Mouse (Mus musculus): ENCODE results near the gene Mitf. TPM values are rescaled to one million over a fixed set of nuclear protein-coding genes. Genes with fewer than 3 reads are reported as not detected.

Gene Mitf
- total RNA-seq, 2 experiments from 2014 or later, result 6.6 to 7.3 TPM

DNA sequence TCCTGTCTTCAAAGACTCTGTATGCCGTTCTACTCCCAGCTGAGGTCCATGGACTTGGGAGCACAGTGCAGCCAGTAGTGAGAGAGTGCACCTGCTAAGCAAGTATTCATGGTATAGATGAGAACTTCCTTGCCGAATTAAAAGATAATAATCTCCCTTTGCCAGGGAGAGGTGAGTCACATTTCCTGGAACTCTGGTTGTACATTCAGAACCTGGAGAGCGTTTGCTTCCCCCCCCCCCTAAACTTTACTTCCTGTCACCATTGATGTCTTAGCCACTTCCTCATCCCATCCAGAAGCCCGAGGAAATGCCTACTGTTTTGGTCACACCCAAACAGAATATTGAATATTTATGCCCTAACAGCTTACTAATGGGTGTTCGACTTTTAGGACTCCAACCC is 209.0 kb downstream of the Mitf start:
- DNase-seq (ENCODE audit: low spot score in 2 of 2), result no peak

DNA sequence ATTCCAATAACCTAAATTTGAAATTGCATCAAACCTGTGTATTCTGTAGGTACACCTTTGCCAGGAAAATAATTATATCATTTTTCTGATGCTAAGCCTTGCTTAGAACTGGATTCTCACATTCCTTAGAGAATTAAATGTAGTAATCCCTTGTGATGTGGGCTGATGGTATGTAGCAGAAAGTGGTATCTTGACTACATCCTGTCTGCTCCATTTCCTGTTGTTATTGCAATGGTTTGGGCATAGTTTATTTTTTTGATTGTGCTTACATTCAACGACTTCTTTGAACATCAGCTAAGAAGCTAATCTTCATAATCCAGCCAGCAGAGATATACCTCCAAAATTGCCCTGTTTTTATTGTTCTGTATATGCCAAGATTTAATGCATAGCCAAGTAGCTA is 217.0 kb downstream of the Mitf start:
- no peak for DNase-seq (ENCODE audit: low spot score in 2 of 2)

DNA sequence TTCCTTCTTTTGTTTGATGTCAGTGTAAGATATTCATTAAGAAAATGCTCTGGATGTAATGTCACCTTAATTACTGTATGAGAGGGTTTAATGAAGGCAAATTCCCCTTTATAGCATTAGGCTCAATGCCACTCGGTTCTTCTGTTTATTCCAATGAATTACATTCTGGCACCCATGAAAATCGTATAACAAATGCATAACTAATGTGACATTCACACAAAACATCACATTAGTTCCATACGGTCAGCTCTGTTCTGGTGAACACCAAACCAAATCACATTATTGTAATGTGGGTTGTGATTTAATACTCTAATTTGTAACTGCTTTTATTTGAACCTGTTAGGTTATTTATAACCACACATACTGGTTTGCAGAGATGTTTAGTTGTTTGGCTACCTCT is 231.7 kb downstream of the Mitf start:
- no peak for DNase-seq (ENCODE audit: low spot score in 2 of 2)

DNA sequence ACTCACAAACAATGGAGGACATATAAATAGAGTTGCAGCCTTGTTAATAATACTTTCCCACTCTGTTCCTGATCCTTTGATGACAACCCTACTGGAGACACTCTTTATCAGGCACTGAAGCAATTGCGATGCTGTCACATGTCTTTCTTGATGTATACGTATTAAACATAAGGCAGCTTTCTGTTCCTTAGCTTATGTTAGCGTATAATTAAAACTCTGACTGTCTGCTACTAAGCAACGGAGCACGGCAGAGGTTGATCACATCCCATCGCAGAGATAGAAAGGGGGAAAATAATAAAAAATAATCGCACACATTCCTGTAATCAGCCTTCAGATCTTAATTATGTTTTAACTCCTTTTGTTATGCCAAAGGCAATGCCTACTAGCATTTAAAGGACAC is 234.9 kb downstream of the Mitf start:
- no peak for DNase-seq (ENCODE audit: low spot score in 2 of 2)

DNA sequence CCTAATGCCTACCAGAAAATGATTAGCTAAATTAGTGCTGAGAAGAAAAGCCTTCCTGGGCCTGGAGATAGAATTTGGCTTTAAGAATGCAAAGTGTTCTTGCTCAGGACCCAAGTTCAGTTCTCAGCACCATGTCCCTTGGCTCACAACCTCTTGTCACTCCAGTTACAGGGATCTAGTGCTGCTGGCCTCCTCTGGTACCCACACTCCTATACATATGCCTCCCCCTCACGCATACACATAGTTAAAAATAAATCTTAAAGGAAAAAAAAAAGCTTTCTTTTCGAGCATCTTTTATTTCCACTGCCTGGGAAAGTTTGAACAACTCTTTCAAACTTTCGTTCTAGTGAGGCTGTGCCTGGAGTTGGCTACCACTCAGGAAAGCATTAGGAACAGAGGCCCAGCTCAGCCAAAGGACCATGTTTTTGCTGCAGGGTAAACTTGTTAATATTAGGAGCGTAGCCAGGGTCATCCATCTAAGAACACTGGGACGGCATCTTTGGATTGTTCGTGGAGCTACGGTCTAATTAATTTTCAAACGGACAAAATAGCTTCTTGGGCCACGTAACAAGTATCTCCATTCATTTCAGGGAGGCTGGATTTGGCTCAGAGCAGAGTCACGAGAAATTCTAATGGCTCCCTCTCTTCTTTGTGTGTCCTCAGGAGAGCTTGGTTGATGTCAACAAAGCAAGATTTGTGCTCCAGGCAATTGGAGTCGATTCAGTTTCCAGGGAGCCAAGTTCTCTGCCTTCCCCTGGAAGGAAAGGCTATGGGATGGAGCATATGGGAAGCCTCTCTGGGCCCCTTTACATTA is 239.7 kb downstream of the Mitf start:
- DNase-seq (ENCODE audit: low spot score in 2 of 2), result peak in 1 of 2 experiments; percentile 17

DNA sequence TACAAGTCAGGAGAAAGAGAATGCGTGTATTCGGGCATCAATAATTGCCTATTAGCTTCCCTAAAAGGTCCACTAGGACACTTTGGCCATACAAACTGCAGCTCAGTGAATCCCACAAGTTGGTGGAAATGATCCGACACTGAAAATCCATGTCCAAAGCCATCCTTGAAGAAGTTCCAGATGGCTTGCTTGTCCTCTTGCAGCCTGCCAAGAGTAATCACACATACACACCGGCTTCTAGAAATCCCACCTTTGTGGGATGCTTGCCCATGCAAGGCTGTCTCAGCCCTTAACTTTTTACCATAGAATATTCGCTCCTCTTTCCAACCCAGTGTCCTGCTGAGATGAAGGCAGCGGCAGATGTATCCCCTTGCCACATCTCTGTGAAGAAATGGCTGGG is 240.9 kb downstream of the Mitf start:
- DNase-seq (ENCODE audit: low spot score in 2 of 2), result no peak

DNA sequence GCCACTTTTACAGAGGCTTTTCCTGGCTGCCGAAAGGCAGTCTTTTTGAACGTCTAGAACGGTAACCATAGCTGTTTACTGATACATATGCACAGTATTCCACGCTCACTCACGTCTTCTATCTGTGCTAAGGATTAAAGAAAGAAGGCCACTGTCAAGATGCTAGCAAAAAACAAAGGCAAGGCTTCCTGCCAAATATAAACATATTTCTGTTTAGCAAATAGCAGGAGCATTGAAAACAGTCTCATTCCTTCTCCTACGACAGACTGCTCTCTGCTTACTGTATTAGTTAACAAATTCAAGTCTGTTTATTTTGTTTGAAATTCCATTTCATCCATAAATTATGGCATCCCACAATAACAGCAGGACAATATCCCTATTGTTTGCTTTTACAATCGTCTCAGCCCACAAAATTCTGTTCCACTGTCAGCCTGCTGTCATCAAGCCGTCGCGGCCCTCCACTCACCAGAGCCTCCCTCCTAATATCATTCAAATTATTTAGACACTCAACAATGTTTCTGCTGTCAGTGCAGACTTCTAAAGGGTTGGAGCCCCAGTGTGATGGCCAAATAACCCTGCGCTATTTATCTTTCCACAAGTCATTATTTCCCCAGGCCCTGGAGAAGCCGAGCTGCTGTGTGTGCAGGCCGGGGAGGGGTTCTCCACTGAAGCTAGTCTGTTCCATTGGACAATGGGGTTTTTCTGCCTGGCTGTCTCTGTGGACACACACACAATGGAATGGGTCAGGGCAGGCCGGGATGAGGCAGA is 242.0 kb downstream of the Mitf start:
- no peak for DNase-seq (ENCODE audit: low spot score in 2 of 2)

DNA sequence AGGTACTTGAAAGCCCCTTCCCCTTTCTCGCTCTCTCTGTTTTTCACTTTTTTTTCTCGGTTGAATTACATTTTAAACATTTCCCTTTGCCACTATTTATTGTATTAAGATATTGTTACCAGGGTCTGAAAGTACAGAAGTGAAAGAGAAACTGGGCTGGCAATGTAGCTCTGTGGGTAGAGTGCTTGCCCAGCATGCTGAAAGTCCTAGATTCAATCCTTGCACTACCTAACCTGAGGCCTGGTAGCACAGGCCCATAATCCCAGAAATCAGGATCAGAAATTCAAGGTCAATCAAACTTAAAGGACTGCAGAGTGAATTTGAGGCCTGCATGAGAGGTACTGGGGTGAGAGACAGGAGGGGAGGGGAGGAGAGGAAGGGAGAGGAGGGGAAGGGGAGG is 242.7 kb downstream of the Mitf start:
- no peak for DNase-seq (ENCODE audit: low spot score in 2 of 2)

DNA sequence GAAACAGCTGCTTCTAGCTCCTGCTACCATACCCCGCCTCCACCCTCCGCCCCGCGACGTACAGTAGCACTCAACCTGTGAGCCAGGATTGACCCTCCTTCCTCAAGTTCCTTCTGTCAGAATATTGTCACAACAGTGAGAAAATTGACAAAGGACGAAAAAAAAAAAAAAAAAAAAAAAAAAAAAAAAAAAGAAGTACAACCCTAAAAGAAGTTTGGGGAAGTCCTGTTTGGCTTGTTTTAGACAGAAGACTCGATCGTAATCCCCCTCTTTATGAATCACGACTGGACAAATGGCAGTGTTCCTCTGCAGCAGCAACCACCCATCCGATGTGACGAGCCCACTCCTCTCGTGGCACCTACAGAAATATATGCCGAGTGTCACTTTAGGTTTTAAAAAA is 255.0 kb downstream of the Mitf start:
- no peak for DNase-seq (ENCODE audit: low spot score in 2 of 2)

DNA sequence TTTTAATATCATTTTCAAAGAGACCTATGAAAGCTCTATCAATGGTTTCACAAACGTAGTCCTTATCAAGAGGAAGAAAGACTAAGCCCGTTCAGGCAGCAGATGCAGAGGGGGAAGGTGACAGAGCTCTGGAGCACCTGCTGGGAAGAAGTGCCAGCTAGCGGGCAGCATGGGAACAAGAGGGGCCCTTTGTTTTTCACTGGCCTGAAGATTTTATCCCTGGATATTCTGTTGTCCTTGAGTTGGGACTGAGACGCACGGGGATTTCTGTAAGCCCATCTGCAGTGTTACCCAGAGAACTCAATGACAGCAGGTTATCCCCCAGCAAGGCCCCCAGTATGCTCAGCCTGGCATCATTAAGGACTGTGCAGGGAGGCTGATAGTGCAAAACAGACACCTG is 258.1 kb downstream of the Mitf start:
- no peak for DNase-seq (ENCODE audit: low spot score in 2 of 2)

DNA sequence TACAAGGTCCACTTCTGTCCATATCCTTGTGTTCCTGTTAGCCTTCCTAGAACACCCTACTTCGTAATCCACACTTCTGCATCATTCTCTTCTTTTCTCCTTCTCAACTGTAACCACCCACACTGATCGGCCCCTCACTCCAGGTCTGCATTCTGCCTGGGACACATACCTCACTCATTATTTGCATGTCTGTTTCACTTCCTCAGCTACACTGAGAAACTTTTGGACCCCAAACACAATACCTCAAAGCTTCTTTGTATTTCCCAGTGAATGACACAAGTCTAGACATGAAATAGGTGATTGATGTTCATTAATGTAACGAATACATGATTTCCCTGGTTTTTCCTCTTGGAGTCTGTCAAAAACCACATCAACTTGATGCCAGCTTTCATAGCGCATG is 259.6 kb downstream of the Mitf start:
- DNase-seq (ENCODE audit: low spot score in 2 of 2), result no peak

Other genes starting within 250 kb of the Mitf start
- gene Frmd4b, start 189.5 kb upstream of the Mitf start, total RNA-seq (2021), result 10 to 100 TPM; 25.1 to 31.3 TPM

Data from gastrocnemius, postnatal 4 days (tissue).